Mouse (Mus musculus) left cerebral cortex, postnatal 14 days (tissue): ENCODE results near the gene Mxi1. TPM values are rescaled to one million over a fixed set of nuclear protein-coding genes. Genes with fewer than 3 reads are reported as not detected.

Experiments used
- DNase-seq, 2 experiments: peaks; one replicate each; pipeline ENCODE4 v3.0.0; 2021 to 2022; ENCODE audit warnings: low spot score in 2 of 2, mixed read lengths in 1 of 2
- intact Hi-C: fragments of 180-260 bp; cut with DNase I; formaldehyde crosslinking; loops from one replicate; pipeline ENCODE4 v1.15.1; 2025
- total RNA-seq, 2 experiments: library from RNA; stranded (reverse); gene quantifications; 2 replicates each; pipeline ENCODE4 v1.2.3; 2021

Gene Mxi1
- total RNA-seq, 2 experiments from 2014 or later = 80.7 to 83.7 TPM

- intact Hi-C loops = loop anchor here (10.0 kb wide), 1 partner anchor 282 kb away; no protein-coding TSS in a partner anchor
- DNase-seq = no peak
Measured at GRCm38 (mm10) chr19:53316963-53317362, 6.6 kb downstream of the Mxi1 start.

GRCm38 (mm10) chr19:53318143-53319132 is 8.1 kb downstream of the Mxi1 start:
- no peak for DNase-seq
- intact Hi-C loops = loop anchor here (10.0 kb wide), 1 partner anchor 284 kb away; no protein-coding TSS in a partner anchor

- intact Hi-C loops = no loop called here
- no peak for DNase-seq
Measured at GRCm38 (mm10) chr19:53320264-53321110, 10.2 kb downstream of the Mxi1 start.

- no peak for DNase-seq
- intact Hi-C loops = no loop called here
Measured at GRCm38 (mm10) chr19:53321273-53321672, 11.0 kb downstream of the Mxi1 start.

GRCm38 (mm10) chr19:53322438-53323048 is 12.2 kb downstream of the Mxi1 start:
- intact Hi-C loops = no loop called here
- DNase-seq = no peak

- intact Hi-C loops = no loop called here
- DNase-seq = no peak
Measured at GRCm38 (mm10) chr19:53324866-53325265, 14.5 kb downstream of the Mxi1 start.

GRCm38 (mm10) chr19:53325578-53326295 is 15.4 kb downstream of the Mxi1 start:
- intact Hi-C loops = no loop called here
- peak; percentile 80 to 90 for DNase-seq

- no peak for DNase-seq
- intact Hi-C loops = loop anchor here (2.0 kb wide), 1 partner anchor 79 kb away; no protein-coding TSS in a partner anchor
Measured at GRCm38 (mm10) chr19:53328116-53328515, 17.8 kb downstream of the Mxi1 start.

GRCm38 (mm10) chr19:53329221-53329991 is 19.1 kb downstream of the Mxi1 start:
- DNase-seq = peak; percentile 91 to 93
- intact Hi-C loops = loop anchor here (2.0 kb wide), 1 partner anchor 81 kb away; no protein-coding TSS in a partner anchor

- intact Hi-C loops = loop anchor here (2.0 to 5.0 kb wide), 2 partner anchors 37 to 81 kb away; no protein-coding TSS in a partner anchor
- peak; percentile 69 to 71 for DNase-seq
Measured at GRCm38 (mm10) chr19:53329992-53330381, 19.7 kb downstream of the Mxi1 start.

GRCm38 (mm10) chr19:53331882-53332500 is 21.7 kb downstream of the Mxi1 start:
- intact Hi-C loops = loop anchor here (5.0 kb wide), 1 partner anchor 35 kb away; no protein-coding TSS in a partner anchor
- no peak for DNase-seq

GRCm38 (mm10) chr19:53333730-53334129 is 23.4 kb downstream of the Mxi1 start:
- intact Hi-C loops = loop anchor here (5.0 kb wide), 1 partner anchor 34 kb away; no protein-coding TSS in a partner anchor
- no peak for DNase-seq

- DNase-seq = no peak
- intact Hi-C loops = no loop called here
Measured at GRCm38 (mm10) chr19:53335241-53335640, 24.9 kb downstream of the Mxi1 start.

- intact Hi-C loops = no loop called here
- DNase-seq = no peak
Measured at GRCm38 (mm10) chr19:53340423-53340822, 30.1 kb downstream of the Mxi1 start.

- no peak for DNase-seq
- intact Hi-C loops = no loop called here
Measured at GRCm38 (mm10) chr19:53343174-53343881, 33.0 kb downstream of the Mxi1 start.

GRCm38 (mm10) chr19:53344062-53344461 is 33.7 kb downstream of the Mxi1 start:
- intact Hi-C loops = no loop called here
- DNase-seq = no peak

- no peak for DNase-seq
- intact Hi-C loops = no loop called here
Measured at GRCm38 (mm10) chr19:53345766-53346165, 35.4 kb downstream of the Mxi1 start.
